23 mouse cellular contexts compared by ENCODE assay signal in genomic region chr11:114093175-114093574, GRCm38 (mm10). TPM values are rescaled to one million over a fixed set of nuclear protein-coding genes. Genes with fewer than 3 reads are reported as not detected.
DNase-seq lines count a peak whose midpoint lies in the region; ATAC-seq lines count a peak whose summit lies in the region.
"Had no signal": no experiment of that assay in that cellular context is flagged by ENCODE, and none has a peak within 500 bp of the region (broad histone marks: within the 10 kb centered on the region; RNA-seq: fewer than 3 reads in every experiment).

No protein-coding gene starts in this region.

- WGBS in heart, embryonic 12.5 days = 44% methylated on average over 7 of the region's 7 CpGs

- no peak for DNase-seq in frontal cortex, postnatal 14 days (ENCODE audit: low spot score in 2 of 2)
- DNase-seq in right cerebral cortex, adult 18-20 months = peak; percentile 9
- no peak for DNase-seq in right cerebral cortex, postnatal 25 days
- DNase-seq in brain, adult 2 months (ENCODE audit: low read depth, low spot score) = peak; percentile 47
- peak; percentile 48 for DNase-seq in skeletal muscle tissue, adult 2 months (ENCODE audit: low read depth, low spot score)
- no peak for DNase-seq in layer of hippocampus, postnatal 10 days (ENCODE audit: low spot score in 2 of 2)
- DNase-seq: adrenal gland, postnatal 25 days; cerebellum, adult 2 months; cerebellum, postnatal 10 days; forebrain, postnatal 0 days; gastrocnemius, postnatal 36 days; heart, adult 18-20 months; heart, postnatal 14 days had no signal

- H3K27ac ChIP-seq in heart, embryonic 12.5 days (ENCODE audit: poor library complexity, severe bottlenecking) = no peak overlapping the region
- H3K27ac ChIP-seq: embryonic facial prominence, embryonic 10.5 days; forebrain, embryonic 13.5 days; heart, embryonic 10.5 days; heart, embryonic 15.5 days; hindbrain, embryonic 14.5 days had no signal

- peak; percentile 80 for ATAC-seq in frontal cortex, adult (ENCODE audit: low TSS enrichment)
- no peak for ATAC-seq in heart, embryonic 12.5 days (ENCODE audit: insufficient number of reproducible peaks, low FRiP score)
- ATAC-seq: activated CD4-positive, CD25-positive, alpha-beta regulatory T cell, adult 4 months; forebrain, embryonic 13.5 days; forebrain, postnatal 0 days; Patski had no signal

- H3K27me3 ChIP-seq in heart, embryonic 12.5 days (replicated peaks) = no peaks in the 10 kb centered on the region
- H3K27me3 ChIP-seq: forebrain, embryonic 13.5 days; heart, embryonic 15.5 days had no signal

- no peak overlapping the region for H3K9ac ChIP-seq in heart, embryonic 12.5 days
- H3K9ac ChIP-seq: forebrain, embryonic 13.5 days; forebrain, postnatal 0 days; heart, embryonic 15.5 days; hindbrain, embryonic 14.5 days had no signal

- H3K4me2 ChIP-seq in heart, embryonic 12.5 days = no peak overlapping the region
- H3K4me2 ChIP-seq: forebrain, embryonic 13.5 days; heart, embryonic 15.5 days; hindbrain, embryonic 14.5 days had no signal

- H3K9me3 ChIP-seq in heart, embryonic 12.5 days (replicated peaks) = no peaks in the 10 kb centered on the region
- H3K9me3 ChIP-seq: embryonic facial prominence, embryonic 10.5 days; forebrain, embryonic 13.5 days; heart, embryonic 10.5 days; heart, embryonic 15.5 days had no signal

- H3K4me3 ChIP-seq in heart, embryonic 12.5 days = no peak overlapping the region
- H3K4me3 ChIP-seq: embryonic facial prominence, embryonic 10.5 days; forebrain, embryonic 13.5 days; heart, embryonic 10.5 days; heart, embryonic 15.5 days had no signal

- H3K36me3 ChIP-seq in heart, embryonic 12.5 days = no peaks in the 10 kb centered on the region
- H3K36me3 ChIP-seq: embryonic facial prominence, embryonic 10.5 days; heart, embryonic 10.5 days; heart, embryonic 15.5 days had no signal

- H3K4me1 ChIP-seq in heart, embryonic 12.5 days (replicated peaks) = peaks cover 3% of the 10 kb centered on the region; the same call in 1 of the 2 replicates
- H3K4me1 ChIP-seq: forebrain, embryonic 13.5 days; heart, embryonic 15.5 days had no signal

RNA-seq across cellular contexts. Expression of gene Sdk2, which starts 26.3 kb away (rescaled TPM):
- polyA plus RNA-seq in heart, embryonic 12.5 days (2016; fragmentation: Nextera tagmentation; extraction: Ambion mirVana) = 3.3 and 4.3 TPM in 2 replicates
- total RNA-seq in layer of hippocampus, postnatal 10 days (2021) = 10 to 100 TPM; 25.5 to 26.9 TPM
- total RNA-seq: hematopoietic stem cell, adult 5-6 weeks had no signal
- polyA plus RNA-seq: activated CD4-positive, CD25-positive, alpha-beta regulatory T cell, adult 4 months; Patski had no signal

Comparison
In these comparisons a context has a peak if more than half of its experiments do, and no peak if none do; other contexts are left out.
1. DNase-seq: peak in right cerebral cortex, adult 18-20 months (single experiment), brain, adult 2 months (single experiment) and skeletal muscle tissue, adult 2 months (single experiment); none in frontal cortex, postnatal 14 days (0 of 2), right cerebral cortex, postnatal 25 days (single experiment) and layer of hippocampus, postnatal 10 days (0 of 2).